Mouse (Mus musculus) myocyte (in vitro differentiated cells): Measurements from ENCODE around the gene Glb1l2. TPM values are rescaled to one million over a fixed set of nuclear protein-coding genes. Genes with fewer than 3 reads are reported as not detected.

ENCODE experiments used
- H3K27me3 ChIP-seq: one replicate; pipeline ENCODE4 v1.6.1; 2011; ENCODE audit not compliant: control insufficient read depth, insufficient read depth, insufficient read length
- H3K36me3 ChIP-seq: one replicate; pipeline ENCODE4 v1.6.1; 2011; ENCODE audit not compliant: control insufficient read depth, insufficient read depth
- H3K4me2 ChIP-seq: one replicate; pipeline ENCODE4 v1.6.1; 2011; ENCODE audit warnings: low read depth, control low read depth
- H3K4me3 ChIP-seq: one replicate; pipeline ENCODE4 v1.5.1; 2011; ENCODE audit warnings: mild to moderate bottlenecking, control low read depth, moderate library complexity
- H3K79me2 ChIP-seq: one replicate; pipeline ENCODE4 v1.6.1; 2011; ENCODE audit not compliant: control insufficient read depth, insufficient read depth
- H3ac ChIP-seq: one replicate; pipeline ENCODE4 v1.6.1; 2011; ENCODE audit not compliant: control insufficient read depth, insufficient read length
- CEBPB ChIP-seq: IDR thresholded peaks from 2 replicates; pipeline ENCODE4 v1.6.1; 2011; ENCODE audit warnings: mild to moderate bottlenecking, moderate library complexity; ENCODE audit not compliant: poor library complexity, insufficient read depth, severe bottlenecking
- E2F4 ChIP-seq: IDR thresholded peaks from one replicate; pipeline ENCODE4 v1.6.1; 2011; ENCODE audit warnings: mild to moderate bottlenecking, control low read depth, moderate library complexity; ENCODE audit not compliant: insufficient read depth
- MAX ChIP-seq: IDR thresholded peaks from one replicate; pipeline ENCODE4 v1.6.1; 2011; ENCODE audit warnings: low read depth, mild to moderate bottlenecking, control low read depth
- MYOD1 ChIP-seq, 3 experiments: IDR thresholded peaks; one replicate each; pipeline ENCODE4 v1.6.1; 2011; ENCODE audit warnings: control low read depth in 2 of 3, low read depth in 2 of 3, mild to moderate bottlenecking in 2 of 3, moderate library complexity in 1 of 3; ENCODE audit not compliant: insufficient read length in 2 of 3, control insufficient read depth in 1 of 3
- MYOG ChIP-seq, 3 experiments: IDR thresholded peaks; one replicate each; pipeline ENCODE4 v1.6.1; 2011; ENCODE audit warnings: control low read depth in 2 of 3, low read depth in 2 of 3, mild to moderate bottlenecking in 2 of 3; ENCODE audit not compliant: insufficient read length in 2 of 3, control insufficient read depth in 1 of 3, insufficient read depth in 1 of 3
- POLR2A ChIP-seq: IDR thresholded peaks from one replicate; pipeline ENCODE4 v1.6.1; 2011; ENCODE audit warnings: low read depth, mild to moderate bottlenecking, control low read depth, moderate library complexity; ENCODE audit not compliant: insufficient read length
- POLR2AphosphoS2 ChIP-seq: IDR thresholded peaks from one replicate; pipeline ENCODE4 v1.6.1; 2011; ENCODE audit warnings: low read depth, control low read depth; ENCODE audit not compliant: insufficient read length
- REST ChIP-seq: IDR thresholded peaks from one replicate; pipeline ENCODE4 v1.6.1; 2011; ENCODE audit warnings: mild to moderate bottlenecking, control low read depth, moderate library complexity; ENCODE audit not compliant: insufficient read depth, insufficient read length
- SRF ChIP-seq: IDR thresholded peaks from one replicate; pipeline ENCODE4 v1.6.1; 2011; ENCODE audit warnings: low read depth; ENCODE audit not compliant: control insufficient read depth, insufficient read length
- TCF12 ChIP-seq: IDR thresholded peaks from one replicate; pipeline ENCODE4 v1.6.1; 2011; ENCODE audit warnings: mild to moderate bottlenecking, control low read depth; ENCODE audit not compliant: poor library complexity, insufficient read depth, severe bottlenecking
- TCF3 ChIP-seq: IDR thresholded peaks from one replicate; pipeline ENCODE4 v1.6.1; 2011; ENCODE audit warnings: low read depth, control low read depth; ENCODE audit not compliant: insufficient read length
- USF1 ChIP-seq: IDR thresholded peaks from one replicate; pipeline ENCODE4 v1.6.1; 2011; ENCODE audit warnings: low read depth, mild to moderate bottlenecking, control low read depth, moderate library complexity
- polyA plus RNA-seq: library from polyadenylated mRNA; unstranded; fragments of >200 nt; fragmentation: generic; extraction: Trizol; gene quantifications from one replicate; pipeline ENCODE4 v1.2.1, GENCODE M21; 2012; ENCODE audit warnings: missing spikeins

The Glb1l2 gene
- polyA plus RNA-seq, 1 experiment, result not detected

- Histone ChIP-seq H3K4me2 (no peak overlapping the region), H3K79me2 (no peaks in the 10 kb centered on the region), H3K27me3 (no peaks in the 10 kb centered on the region), H3K36me3 (no peaks in the 10 kb centered on the region), H3K4me3 (no peak overlapping the region), H3ac (no peak overlapping the region)
- TF ChIP-seq CEBPB (no peak), MYOG (IDR thresholded peaks at IDR 0.05; ENCODE audit: control insufficient read depth in 1 of 3, insufficient read depth in 1 of 3, insufficient read length in 2 of 3, low read depth in 2 of 3) (no peak), MYOD1 (IDR thresholded peaks at IDR 0.05; ENCODE audit: control insufficient read depth in 1 of 3, insufficient read length in 2 of 3, low read depth in 2 of 3) (no peak), SRF (no peak), REST (no peak), POLR2AphosphoS2 (no peak), USF1 (no peak), POLR2A (no peak), E2F4 (no peak), TCF3 (no peak), TCF12 (no peak), MAX (no peak)
Measured at GRCm38 (mm10) chr9:26760081-26760480, 46.2 kb downstream of the Glb1l2 start.

- Histone ChIP-seq H3ac (no peak overlapping the region), H3K4me2 (no peak overlapping the region), H3K4me3 (no peak overlapping the region), H3K79me2 (no peaks in the 10 kb centered on the region), H3K36me3 (no peaks in the 10 kb centered on the region), H3K27me3 (no peaks in the 10 kb centered on the region)
- TF ChIP-seq E2F4, result no peak
- TF ChIP-seq SRF, result no peak
- TF ChIP-seq TCF3, result no peak
- TF ChIP-seq CEBPB, result no peak
- no peak for TF ChIP-seq MAX
- TF ChIP-seq POLR2A, result no peak
- no peak for TF ChIP-seq TCF12
- TF ChIP-seq REST, result no peak
- TF ChIP-seq USF1, result no peak
- no peak for TF ChIP-seq MYOG (IDR thresholded peaks at IDR 0.05; ENCODE audit: control insufficient read depth in 1 of 3, insufficient read depth in 1 of 3, insufficient read length in 2 of 3, low read depth in 2 of 3)
- TF ChIP-seq MYOD1 (IDR thresholded peaks at IDR 0.05; ENCODE audit: control insufficient read depth in 1 of 3, insufficient read length in 2 of 3, low read depth in 2 of 3), result no peak
- no peak for TF ChIP-seq POLR2AphosphoS2
Measured at GRCm38 (mm10) chr9:26748893-26749292, 57.4 kb downstream of the Glb1l2 start.

GRCm38 (mm10) chr9:26747121-26747520 is 59.1 kb downstream of the Glb1l2 start:
- Histone ChIP-seq H3K4me2 (no peak overlapping the region), H3K36me3 (no peaks in the 10 kb centered on the region), H3ac (no peak overlapping the region), H3K27me3 (no peaks in the 10 kb centered on the region), H3K4me3 (no peak overlapping the region), H3K79me2 (no peaks in the 10 kb centered on the region)
- TF ChIP-seq E2F4, result no peak
- TF ChIP-seq MYOG (IDR thresholded peaks at IDR 0.05; ENCODE audit: control insufficient read depth in 1 of 3, insufficient read depth in 1 of 3, insufficient read length in 2 of 3, low read depth in 2 of 3), result no peak
- no peak for TF ChIP-seq USF1
- no peak for TF ChIP-seq POLR2A
- TF ChIP-seq POLR2AphosphoS2, result no peak
- TF ChIP-seq SRF, result no peak
- no peak for TF ChIP-seq CEBPB
- no peak for TF ChIP-seq MYOD1 (IDR thresholded peaks at IDR 0.05; ENCODE audit: control insufficient read depth in 1 of 3, insufficient read length in 2 of 3, low read depth in 2 of 3)
- TF ChIP-seq TCF3, result no peak
- TF ChIP-seq MAX, result no peak
- TF ChIP-seq TCF12, result no peak
- no peak for TF ChIP-seq REST

GRCm38 (mm10) chr9:26742817-26743216 is 63.5 kb downstream of the Glb1l2 start:
- H3K27me3 ChIP-seq, result no peaks in the 10 kb centered on the region
- H3K36me3 ChIP-seq, result no peaks in the 10 kb centered on the region
- H3K4me3 ChIP-seq, result no peak overlapping the region
- no peak for TF ChIP-seq E2F4
- no peak for TF ChIP-seq CEBPB
- no peak for TF ChIP-seq POLR2A
- no peak for TF ChIP-seq USF1
- TF ChIP-seq MYOD1 (IDR thresholded peaks at IDR 0.05; ENCODE audit: control insufficient read depth in 1 of 3, insufficient read length in 2 of 3, low read depth in 2 of 3), result no peak
- TF ChIP-seq POLR2AphosphoS2, result no peak
- no peak overlapping the region for H3K4me2 ChIP-seq
- no peak overlapping the region for H3ac ChIP-seq
- no peaks in the 10 kb centered on the region for H3K79me2 ChIP-seq
